Mouse (Mus musculus): ENCODE data around the gene Tbpl1. TPM values are rescaled to one million over a fixed set of nuclear protein-coding genes. Genes with fewer than 3 reads are reported as not detected.
A peak's percentile ranks its signal among the peaks of the same experiment; 100 is the strongest.

Gene Tbpl1
- polyA plus RNA-seq, 1 experiment from 2014 or later, result 73.3 TPM

- H3K27ac ChIP-seq (ENCODE audit: low read depth, low read length), result no peak overlapping the region
- H3K9ac ChIP-seq (ENCODE audit: low read depth, low read length), result no peak overlapping the region
- 83% methylated on average over 5 of the region's 5 CpGs for WGBS
- H3K4me1 ChIP-seq (ENCODE audit: control insufficient read depth, insufficient read depth, low read length), result peaks cover 12% of the 10 kb centered on the region
- ATAC-seq (ENCODE audit: low FRiP score, low TSS enrichment), result no peak
- no peaks in the 10 kb centered on the region for H3K9me3 ChIP-seq (ENCODE audit: control insufficient read depth, low read length)
- H3K4me3 ChIP-seq (ENCODE audit: low read length), result no peak overlapping the region
- no peaks in the 10 kb centered on the region for H3K27me3 ChIP-seq (ENCODE audit: control insufficient read depth, insufficient read depth, low read length)
- no peaks in the 10 kb centered on the region for H3K36me3 ChIP-seq (ENCODE audit: control insufficient read depth, insufficient read depth, low read length)
- H3K4me2 ChIP-seq (replicated peaks; ENCODE audit: low read depth, low read length), result no peak overlapping the region
Measured at GRCm38 (mm10) chr10:22660286-22661000, 71.3 kb downstream of the Tbpl1 start.

DNA sequence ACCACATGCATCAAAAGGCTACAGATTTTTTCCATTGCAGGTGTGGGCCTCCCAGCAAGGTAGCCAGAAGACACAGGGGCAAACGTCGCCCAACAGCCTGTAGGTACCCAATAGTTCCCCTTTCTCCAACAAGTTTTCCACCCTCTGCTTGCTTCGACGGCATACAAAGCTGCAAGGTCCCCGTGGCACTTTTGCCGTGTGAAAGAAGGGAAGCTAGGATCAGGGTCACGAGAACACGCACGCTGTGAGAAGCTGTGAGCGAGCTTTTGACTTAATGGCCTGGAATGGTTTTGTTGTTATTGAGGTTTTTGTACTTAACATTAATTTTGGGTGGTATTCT is 72.4 kb downstream of the Tbpl1 start:
- ATAC-seq (ENCODE audit: low FRiP score, low TSS enrichment), result no peak
- 85% methylated on average over 10 of the region's 10 CpGs for WGBS
- no peak overlapping the region for H3K27ac ChIP-seq (ENCODE audit: low read depth, low read length)

DNA sequence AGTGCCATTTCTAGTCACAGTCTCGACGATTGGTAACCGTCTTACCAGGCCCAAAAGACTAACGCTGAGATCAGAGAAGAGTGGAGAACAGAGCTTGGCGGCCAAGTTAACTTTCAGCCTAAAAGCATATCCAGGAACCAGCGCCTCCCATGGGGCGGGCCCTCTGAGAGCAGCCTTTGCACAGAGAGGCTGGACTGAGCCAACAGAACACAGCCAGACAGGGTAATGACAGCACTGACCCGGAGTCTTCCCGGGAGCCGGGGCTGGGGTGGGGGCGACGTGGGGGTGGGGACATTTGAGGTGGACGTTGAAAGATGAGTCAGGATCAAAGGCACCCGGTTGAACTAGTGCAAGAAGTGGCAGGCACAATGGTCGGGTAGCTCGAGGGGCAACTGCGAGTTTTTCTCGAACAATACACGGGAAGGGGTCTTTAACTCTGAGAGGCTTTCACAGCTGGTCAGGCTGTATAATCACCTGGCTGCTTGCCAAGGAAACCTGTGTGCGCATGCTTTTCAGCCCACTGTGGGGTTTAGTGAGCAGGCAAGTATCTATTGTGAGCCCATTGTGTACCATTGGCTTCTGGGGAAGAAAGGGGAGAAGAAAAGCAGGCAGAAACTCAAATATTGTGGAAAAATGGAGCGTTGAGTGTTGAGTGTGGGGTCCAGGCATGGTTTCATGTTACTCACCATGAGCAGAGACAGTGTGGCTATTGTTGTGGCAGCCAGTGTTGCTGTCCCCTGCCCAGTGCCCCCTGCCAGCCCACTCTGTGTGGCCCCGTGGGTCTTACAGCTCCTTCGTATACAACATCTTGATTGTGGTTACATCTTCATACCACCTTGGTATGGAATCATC is 73.0 kb downstream of the Tbpl1 start:
- no peak overlapping the region; the same call in 1 of the 2 replicates for H3K9ac ChIP-seq (ENCODE audit: low read depth, low read length)
- WGBS, result 28% methylated on average over 23 of the region's 23 CpGs
- H3K4me2 ChIP-seq (replicated peaks; ENCODE audit: low read depth, low read length), result peak overlapping the region; percentile 27
- H3K4me3 ChIP-seq (ENCODE audit: low read length), result no peak overlapping the region
- no peaks in the 10 kb centered on the region for H3K36me3 ChIP-seq (ENCODE audit: control insufficient read depth, insufficient read depth, low read length)
- no peaks in the 10 kb centered on the region for H3K9me3 ChIP-seq (ENCODE audit: control insufficient read depth, low read length)
- ATAC-seq (ENCODE audit: low FRiP score, low TSS enrichment), result peak; percentile 85
- H3K4me1 ChIP-seq (ENCODE audit: control insufficient read depth, insufficient read depth, low read length), result peaks cover 12% of the 10 kb centered on the region
- H3K27me3 ChIP-seq (ENCODE audit: control insufficient read depth, insufficient read depth, low read length), result no peaks in the 10 kb centered on the region
- H3K27ac ChIP-seq (ENCODE audit: low read depth, low read length), result no peak overlapping the region

More for the DNA sequence above, 72.4 kb downstream of the Tbpl1 start:
- Histone ChIP-seq H3K9me3 (ENCODE audit: control insufficient read depth, low read length) (no peaks in the 10 kb centered on the region), H3K4me3 (ENCODE audit: low read length) (no peak overlapping the region), H3K36me3 (ENCODE audit: control insufficient read depth, insufficient read depth, low read length) (no peaks in the 10 kb centered on the region), H3K4me1 (ENCODE audit: control insufficient read depth, insufficient read depth, low read length) (peaks cover 12% of the 10 kb centered on the region), H3K9ac (ENCODE audit: low read depth, low read length) (no peak overlapping the region), H3K4me2 (replicated peaks; ENCODE audit: low read depth, low read length) (no peak overlapping the region), H3K27me3 (ENCODE audit: control insufficient read depth, insufficient read depth, low read length) (no peaks in the 10 kb centered on the region)

Small RNA genes lying within 50 kb of the gene (microRNA-seq; reads per million reads assigned to microRNA genes)
- gene Mir7663, result not detected

Other genes with a start within 250 kb of the Tbpl1 start
- gene Slc2a12, start 86.9 kb downstream of the Tbpl1 start, polyA plus RNA-seq (2014; fragmentation: Nextera tagmentation; extraction: Ambion mirVana), result 0.97 and 2.2 TPM in 2 replicates
- 331 and 384 TPM in 2 replicates for gene Tcf21, start 88.2 kb upstream of the Tbpl1 start, polyA plus RNA-seq (2014; fragmentation: Nextera tagmentation; extraction: Ambion mirVana)